Mouse (Mus musculus) liver, postnatal 0 days (tissue): ENCODE measurements around the gene Vmn2r53. TPM values are rescaled to one million over a fixed set of nuclear protein-coding genes. Genes with fewer than 3 reads are reported as not detected.
"Not testable (repeated sequence)": the region's sequence is repeated elsewhere in the genome, so short reads cannot be mapped to it uniquely, and the experiment has no call there.

Experiments used
- ATAC-seq: fragments of 200-750 bp; cut with Nextera tagmentation; 2 replicates; pipeline ENCODE4 v1.8.0; 2017; ENCODE audit warnings: mild to moderate bottlenecking, moderate library complexity
- DNase-seq: peaks from one replicate; pipeline ENCODE4 v3.0.0-alpha.2; 2016
- H3K27ac ChIP-seq: fragments of 300-500 bp; sonication (generic); 2 replicates; pipeline ENCODE4 v1.5.1; 2014; ENCODE audit warnings: antibody characterized with exemption, moderate library complexity, mild to moderate bottlenecking, low read depth
- H3K27me3 ChIP-seq: fragments of 300-500 bp; sonication (generic); 2 replicates; pipeline ENCODE4 v1.6.1; 2014; ENCODE audit warnings: low read length, control low read depth, mixed read lengths; ENCODE audit not compliant: insufficient read depth
- H3K36me3 ChIP-seq: fragments of 300-500 bp; sonication (generic); replicated peaks from 2 replicates; pipeline ENCODE4 v1.6.1; 2014; ENCODE audit warnings: mild to moderate bottlenecking, control low read depth, low read length, moderate library complexity, mixed read lengths; ENCODE audit not compliant: insufficient read depth
- H3K4me1 ChIP-seq: fragments of 300-500 bp; sonication (generic); 2 replicates; pipeline ENCODE4 v1.6.1; 2014; ENCODE audit warnings: antibody characterized with exemption, mild to moderate bottlenecking, control low read depth; ENCODE audit not compliant: insufficient read depth
- H3K4me2 ChIP-seq: fragments of 300-500 bp; sonication (generic); 2 replicates; pipeline ENCODE4 v1.6.1; 2014; ENCODE audit warnings: low read depth, mild to moderate bottlenecking, low read length, moderate library complexity, mixed read lengths
- H3K4me3 ChIP-seq: fragments of 300-500 bp; sonication (generic); 2 replicates; pipeline ENCODE4 v1.5.1; 2014; ENCODE audit warnings: low read depth, low read length
- H3K9ac ChIP-seq: fragments of 300-500 bp; sonication (generic); replicated peaks from 2 replicates; pipeline ENCODE4 v1.6.1; 2014; ENCODE audit warnings: mild to moderate bottlenecking, moderate library complexity
- H3K9me3 ChIP-seq: fragments of 300-500 bp; sonication (generic); 2 replicates; pipeline ENCODE4 v1.6.1; 2016; ENCODE audit warnings: mild to moderate bottlenecking, control low read depth, low read length, mixed read lengths
- CTCF ChIP-seq: sonication (generic); IDR thresholded peaks from 2 replicates; pipeline ENCODE4 v1.5.1; 2016; ENCODE audit warnings: antibody characterized with exemption, low read depth
- EP300 ChIP-seq: IDR thresholded peaks from 2 replicates; pipeline ENCODE4 v1.6.1; 2016; ENCODE audit warnings: antibody characterized with exemption, low read depth, mild to moderate bottlenecking
- whole genome bisulfite sequencing: fragments of 180-500 bp; shearing (Covaris S2); extraction: QIAGEN DNeasy Blood & Tissue Kit; methylation state at CpG from one replicate; pipeline ENCODE4 v1.1.7; 2014; ENCODE audit not compliant: insufficient replicate concordance; 5-methylcytosine and 5-hydroxymethylcytosine counted together
- polyA plus RNA-seq: library from polyadenylated mRNA; unstranded; fragments of >200 nt; fragmentation: Nextera tagmentation; extraction: Ambion mirVana; gene quantifications from 2 replicates; pipeline ENCODE4 v1.2.1, GENCODE M21; 2015

Vmn2r53 gene
- not detected in 2 replicates for polyA plus RNA-seq

- no peaks in the 10 kb centered on the region for H3K27me3 ChIP-seq
- no peak within 1 kb of the TSS for H3K4me2 ChIP-seq
- no peak within 1 kb of the TSS for H3K4me3 ChIP-seq
- H3K9me3 ChIP-seq = no peaks in the 10 kb centered on the region
- H3K9ac ChIP-seq = no peak within 1 kb of the TSS
- no peak for DNase-seq
- no peak for ATAC-seq
- H3K4me1 ChIP-seq = no peaks in the 10 kb centered on the region
- no peaks in the 10 kb centered on the region for H3K36me3 ChIP-seq
- no peak within 1 kb of the TSS for H3K27ac ChIP-seq
- TF ChIP-seq EP300 = no peak
- no peak for TF ChIP-seq CTCF
Observed at GRCm38 (mm10) chr7:12608688-12609087, at the start of gene Vmn2r53. Vmn2r53 (minus strand) TSS chr7:12608788.

- DNase-seq, H3K27ac ChIP-seq, H3K4me3 ChIP-seq, ATAC-seq, H3K9ac ChIP-seq, H3K9me3 ChIP-seq, H3K4me2 ChIP-seq, H3K4me1 ChIP-seq, H3K27me3 ChIP-seq, H3K36me3 ChIP-seq: not testable (repeated sequence)
- WGBS = 67% methylated on average over 3 of the region's 4 CpGs
Observed at GRCm38 (mm10) chr7:12640219-12640618, 31.6 kb upstream of the Vmn2r53 start, which contains the start of gene Vmn2r54. Vmn2r54 (minus strand) TSS chr7:12640319.

Other genes starting within 250 kb of the Vmn2r53 start
- not detected in 2 replicates for gene Vmn1r84, start 239.5 kb downstream of the Vmn2r53 start, polyA plus RNA-seq
- 0.66 and 0.76 TPM in 2 replicates for gene Zfp551, start 186.0 kb downstream of the Vmn2r53 start, polyA plus RNA-seq
- 2.5 and 2.8 TPM in 2 replicates for gene Zfp606, start 130.5 kb downstream of the Vmn2r53 start, polyA plus RNA-seq
- gene 2900092C05Rik, start 96.3 kb downstream of the Vmn2r53 start, polyA plus RNA-seq = not detected in 2 replicates
- gene Vmn2r54, start 31.5 kb upstream of the Vmn2r53 start, polyA plus RNA-seq = not detected in 2 replicates
- not detected in 2 replicates for gene Vmn2r55, start 76.2 kb upstream of the Vmn2r53 start, polyA plus RNA-seq
- not detected in 2 replicates for gene Vmn2r56, start 126.2 kb upstream of the Vmn2r53 start, polyA plus RNA-seq
- gene Zscan18, start 194.8 kb upstream of the Vmn2r53 start, polyA plus RNA-seq = 0.04 and 0.13 TPM in 2 replicates
- 1.2 and 2.1 TPM in 2 replicates for gene Zfp329, start 210.1 kb upstream of the Vmn2r53 start, polyA plus RNA-seq
- 8.1 and 8.5 TPM in 2 replicates for gene Zfp110, start 226.0 kb upstream of the Vmn2r53 start, polyA plus RNA-seq